Mouse (Mus musculus): ENCODE data around the gene Plppr2. TPM values are rescaled to one million over a fixed set of nuclear protein-coding genes. Genes with fewer than 3 reads are reported as not detected.
A peak's percentile ranks its signal among the peaks of the same experiment; 100 is the strongest.

Gene Plppr2
- polyA plus RNA-seq, 1 experiment from 2014 or later, result 1.2 TPM

GRCm38 (mm10) chr9:21918692-21919384, 18.0 kb upstream of the Plppr2 start:
- no peaks in the 10 kb centered on the region for H3K9me3 ChIP-seq (replicated peaks)
- peaks cover 32% of the 10 kb centered on the region for H3K4me1 ChIP-seq (replicated peaks)
- 0 out of 2 replicates have a peak overlapping the region, but pooled peaks have one; percentile 67 for H3K4me3 ChIP-seq (replicated peaks)
- peak overlapping the region; percentile 51; the same call in 1 of the 2 replicates for H3K27ac ChIP-seq (replicated peaks)
- H3K4me2 ChIP-seq, result peak overlapping the region; percentile 98
- ATAC-seq (ENCODE audit: insufficient read depth), result no peak
- H3K36me3 ChIP-seq (replicated peaks), result no peaks in the 10 kb centered on the region; the same call in 1 of the 2 replicates
- peak overlapping the region; percentile 25; the same call in 1 of the 2 replicates for H3K9ac ChIP-seq
- WGBS (ENCODE audit: insufficient replicate concordance), result 30% methylated on average over 5 of the region's 5 CpGs
- peaks cover 25% of the 10 kb centered on the region for H3K27me3 ChIP-seq

DNA sequence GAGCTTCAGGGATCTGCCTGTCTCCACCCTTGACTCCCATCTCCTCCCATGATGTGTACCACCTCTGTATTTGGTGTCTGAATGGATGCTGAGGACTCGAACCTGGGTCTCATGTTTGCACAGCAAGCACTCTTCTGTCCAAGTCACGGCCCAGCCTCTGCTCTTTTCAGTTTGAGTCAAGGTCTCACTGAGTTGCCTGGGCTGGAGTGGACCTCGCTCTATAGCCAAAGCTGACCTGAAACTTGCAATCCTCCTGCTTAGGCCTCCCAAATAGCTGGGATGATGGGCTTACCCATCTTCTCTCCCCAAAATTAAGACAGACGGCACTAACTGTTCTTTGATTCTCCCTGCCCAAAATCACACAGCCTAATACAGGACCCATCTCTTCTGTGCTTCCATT, 13.8 kb upstream of the Plppr2 start:
- WGBS (ENCODE audit: insufficient replicate concordance), result 69% methylated on average over 4 of the region's 4 CpGs
- Histone ChIP-seq H3K9me3 (replicated peaks) (no peaks in the 10 kb centered on the region), H3K4me1 (replicated peaks) (peaks cover 52% of the 10 kb centered on the region), H3K4me2 (no peak overlapping the region), H3K27ac (replicated peaks) (no peak overlapping the region), H3K27me3 (no peaks in the 10 kb centered on the region), H3K9ac (no peak overlapping the region), H3K4me3 (replicated peaks) (no peak overlapping the region), H3K36me3 (replicated peaks) (peaks cover 6% of the 10 kb centered on the region)
- ATAC-seq (ENCODE audit: insufficient read depth), result no peak

DNA sequence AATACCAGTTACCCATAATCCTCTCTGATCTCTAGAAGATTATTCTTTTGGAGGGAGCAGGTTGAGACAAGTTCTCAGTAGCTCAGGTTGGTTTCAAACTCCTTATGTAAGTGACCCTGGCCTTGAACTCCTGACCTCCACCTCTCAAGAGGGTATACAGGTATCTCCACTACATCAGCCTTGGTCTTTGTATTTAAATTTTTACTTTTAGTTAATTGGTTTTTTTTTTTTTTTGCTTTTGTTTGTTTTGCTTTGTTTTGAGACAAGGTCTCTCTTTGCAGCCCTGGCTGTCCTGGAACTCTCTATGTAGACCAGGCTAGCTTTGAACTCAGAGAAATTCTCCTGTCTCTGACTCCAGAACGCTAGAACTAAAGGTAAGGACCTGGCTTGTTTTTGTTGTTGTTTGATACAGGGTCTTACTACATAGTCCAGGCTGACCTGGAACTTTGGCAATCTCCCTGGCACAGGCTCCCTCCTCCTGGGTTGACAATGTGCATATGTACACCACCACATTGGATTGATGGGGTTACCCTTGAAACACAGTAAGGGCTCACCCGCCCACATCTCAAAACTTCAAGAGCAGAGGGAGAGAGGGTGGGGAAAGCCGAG, 13.2 kb upstream of the Plppr2 start:
- peaks cover 6% of the 10 kb centered on the region for H3K36me3 ChIP-seq (replicated peaks)
- H3K27ac ChIP-seq (replicated peaks), result peak overlapping the region; percentile 73
- no peaks in the 10 kb centered on the region for H3K27me3 ChIP-seq
- H3K4me1 ChIP-seq (replicated peaks), result peaks cover 46% of the 10 kb centered on the region
- no peak overlapping the region for H3K9ac ChIP-seq
- no peaks in the 10 kb centered on the region for H3K9me3 ChIP-seq (replicated peaks)
- H3K4me3 ChIP-seq (replicated peaks), result no peak overlapping the region
- WGBS (ENCODE audit: insufficient replicate concordance), result 23% methylated on average over 3 of the region's 3 CpGs
- peak overlapping the region; percentile 7; the same call in 1 of the 2 replicates for H3K4me2 ChIP-seq
- ATAC-seq (ENCODE audit: insufficient read depth), result no peak

DNA sequence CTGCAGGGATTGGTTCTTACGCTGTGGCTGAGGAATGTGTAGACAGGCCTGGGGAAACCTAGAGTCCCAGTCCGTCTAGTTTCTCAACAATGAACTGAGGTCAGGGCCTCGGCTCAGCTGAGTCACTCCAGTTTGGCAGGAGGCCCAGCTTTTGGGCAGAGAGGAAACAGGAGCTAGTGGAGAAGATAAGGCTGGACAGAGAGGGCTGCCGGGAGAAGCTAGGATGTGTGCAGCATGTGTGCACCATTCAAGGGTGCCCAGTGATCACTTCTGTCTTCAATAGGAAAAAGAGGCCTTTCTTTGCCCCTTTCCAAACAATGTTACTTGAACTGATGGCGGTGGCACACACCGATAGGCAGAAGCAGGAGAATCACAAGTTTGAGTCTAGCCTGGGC, 12.7 kb upstream of the Plppr2 start:
- Histone ChIP-seq H3K9ac (no peak overlapping the region), H3K27me3 (no peaks in the 10 kb centered on the region), H3K4me1 (replicated peaks) (peaks cover 42% of the 10 kb centered on the region), H3K27ac (replicated peaks) (peak overlapping the region; percentile 73), H3K9me3 (replicated peaks) (no peaks in the 10 kb centered on the region), H3K36me3 (replicated peaks) (peaks cover 6% of the 10 kb centered on the region), H3K4me3 (replicated peaks) (no peak overlapping the region), H3K4me2 (peak overlapping the region; percentile 7; the same call in 1 of the 2 replicates)
- ATAC-seq (ENCODE audit: insufficient read depth), result peak; percentile 68
- 27% methylated on average over 6 of the region's 6 CpGs for WGBS (ENCODE audit: insufficient replicate concordance)

- Histone ChIP-seq H3K4me3 (replicated peaks) (no peak overlapping the region), H3K36me3 (replicated peaks) (peaks cover 6% of the 10 kb centered on the region), H3K27me3 (no peaks in the 10 kb centered on the region), H3K4me2 (no peak overlapping the region; the same call in 1 of the 2 replicates), H3K4me1 (replicated peaks) (peaks cover 42% of the 10 kb centered on the region), H3K9ac (no peak overlapping the region), H3K9me3 (replicated peaks) (no peaks in the 10 kb centered on the region), H3K27ac (replicated peaks) (no peak overlapping the region)
- ATAC-seq (ENCODE audit: insufficient read depth), result no peak
- WGBS (ENCODE audit: insufficient replicate concordance), result 70% methylated on average over 3 of the region's 3 CpGs
Observed at GRCm38 (mm10) chr9:21925034-21925433, 11.8 kb upstream of the Plppr2 start.

- Histone ChIP-seq H3K4me2 (peak overlapping the region; percentile 60; the same call in 1 of the 2 replicates), H3K9me3 (replicated peaks) (no peaks in the 10 kb centered on the region), H3K9ac (no peak overlapping the region), H3K4me1 (replicated peaks) (peaks cover 42% of the 10 kb centered on the region), H3K27ac (replicated peaks) (peak overlapping the region; percentile 31; the same call in 1 of the 2 replicates), H3K4me3 (replicated peaks) (0 out of 2 replicates have a peak overlapping the region, but pooled peaks have one; percentile 48), H3K36me3 (replicated peaks) (peaks cover 6% of the 10 kb centered on the region), H3K27me3 (no peaks in the 10 kb centered on the region)
- 71% methylated on average over 1 of the region's 1 CpGs for WGBS (ENCODE audit: insufficient replicate concordance)
- no peak for ATAC-seq (ENCODE audit: insufficient read depth)
Observed at GRCm38 (mm10) chr9:21925506-21925905, 11.3 kb upstream of the Plppr2 start.

- H3K4me3 ChIP-seq (replicated peaks), result peak overlapping the region; percentile 48
- H3K36me3 ChIP-seq (replicated peaks), result peaks cover 6% of the 10 kb centered on the region
- 52% methylated on average over 6 of the region's 6 CpGs for WGBS (ENCODE audit: insufficient replicate concordance)
- no peaks in the 10 kb centered on the region for H3K27me3 ChIP-seq
- H3K9ac ChIP-seq, result 0 out of 2 replicates have a peak overlapping the region, but pooled peaks have one; percentile 12
- peak overlapping the region; percentile 31 for H3K27ac ChIP-seq (replicated peaks)
- no peaks in the 10 kb centered on the region for H3K9me3 ChIP-seq (replicated peaks)
- peaks cover 42% of the 10 kb centered on the region for H3K4me1 ChIP-seq (replicated peaks)
- ATAC-seq (ENCODE audit: insufficient read depth), result no peak
- peak overlapping the region; percentile 60 for H3K4me2 ChIP-seq
Observed at GRCm38 (mm10) chr9:21926155-21926554, 10.7 kb upstream of the Plppr2 start.

DNA sequence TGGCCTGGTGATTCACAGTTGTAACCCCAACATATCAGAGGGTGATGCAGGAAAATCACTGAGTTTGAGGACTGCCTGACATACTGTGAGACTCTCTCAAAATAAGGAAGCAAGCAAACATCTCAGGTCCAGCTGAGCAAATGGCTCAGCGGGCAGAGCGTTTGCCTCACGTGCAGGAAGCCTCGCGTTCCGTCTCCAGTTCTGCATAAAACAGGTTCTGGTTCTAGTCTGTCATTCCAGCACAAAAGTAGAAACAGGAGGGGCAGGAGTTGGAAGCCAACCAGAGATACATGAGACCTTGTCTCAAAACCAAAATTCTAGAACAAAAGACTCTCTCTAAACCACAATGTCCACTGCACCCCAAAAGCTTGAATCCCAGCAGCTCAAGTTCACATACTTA, 10.0 kb upstream of the Plppr2 start:
- H3K9me3 ChIP-seq (replicated peaks), result no peaks in the 10 kb centered on the region
- peak overlapping the region; percentile 48 for H3K4me3 ChIP-seq (replicated peaks)
- H3K36me3 ChIP-seq (replicated peaks), result peaks cover 6% of the 10 kb centered on the region
- H3K4me1 ChIP-seq (replicated peaks), result peaks cover 43% of the 10 kb centered on the region
- H3K4me2 ChIP-seq, result peak overlapping the region; percentile 60
- no peak for ATAC-seq (ENCODE audit: insufficient read depth)
- 4% methylated on average over 6 of the region's 6 CpGs for WGBS (ENCODE audit: insufficient replicate concordance)
- no peaks in the 10 kb centered on the region for H3K27me3 ChIP-seq
- H3K27ac ChIP-seq (replicated peaks), result peak overlapping the region; percentile 31
- H3K9ac ChIP-seq, result peak overlapping the region; percentile 4; the same call in 1 of the 2 replicates

DNA sequence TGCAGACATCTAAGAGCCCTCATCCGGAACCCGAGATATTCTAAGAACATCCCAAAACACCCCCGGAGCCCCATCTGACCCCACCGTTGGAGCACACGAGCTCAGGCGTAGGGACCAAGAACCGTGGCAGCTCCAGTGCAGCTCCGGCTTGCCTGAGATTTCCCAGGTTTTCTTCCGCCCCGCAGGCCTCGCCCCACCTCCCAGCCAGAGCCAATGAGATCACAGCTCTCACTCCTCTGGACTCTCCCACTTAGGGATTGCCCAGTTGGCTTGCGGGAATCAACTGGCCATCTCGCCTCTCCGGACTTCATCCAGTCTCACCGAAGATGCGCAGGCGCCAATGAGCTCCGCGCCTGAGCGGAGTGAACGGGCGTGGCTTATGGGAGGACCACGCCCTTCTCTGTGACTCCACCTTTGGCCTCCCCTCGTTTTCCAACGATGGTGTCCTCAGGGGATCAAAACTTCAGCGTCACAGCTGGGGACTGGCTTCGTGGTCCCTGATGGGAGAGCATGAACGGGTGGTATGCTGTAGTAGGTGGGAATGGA, 9.6 kb upstream of the Plppr2 start, which contains the start of the genes Ccdc159 and Tmem205:
Gene Ccdc159, plus strand, starts transcription at position 264 of the 546 bp plus-strand sequence.
Gene Tmem205, minus strand, starts transcription at position 349 of the 546 bp plus-strand sequence.
- H3K4me1 ChIP-seq (replicated peaks), result peaks cover 46% of the 10 kb centered on the region
- no peaks in the 10 kb centered on the region; the same call in 1 of the 2 replicates for H3K27me3 ChIP-seq
- WGBS (ENCODE audit: insufficient replicate concordance), result under 1% methylated on average over 28 of the region's 28 CpGs
- H3K4me2 ChIP-seq, result peak within 1 kb of the TSS; percentile 60
- peak within 1 kb of the TSS; percentile 12; the same call in 1 of the 2 replicates for H3K9ac ChIP-seq
- peak within 1 kb of the TSS; percentile 31 for H3K27ac ChIP-seq (replicated peaks)
- peaks cover 6% of the 10 kb centered on the region; the same call in 1 of the 2 replicates for H3K36me3 ChIP-seq (replicated peaks)
- ATAC-seq (ENCODE audit: insufficient read depth), result peak; percentile 80
- H3K9me3 ChIP-seq (replicated peaks), result no peaks in the 10 kb centered on the region
- peak within 1 kb of the TSS; percentile 48 for H3K4me3 ChIP-seq (replicated peaks)

GRCm38 (mm10) chr9:21929208-21929607, 7.6 kb upstream of the Plppr2 start:
- ATAC-seq (ENCODE audit: insufficient read depth), result no peak
- H3K9me3 ChIP-seq (replicated peaks), result no peaks in the 10 kb centered on the region
- H3K27me3 ChIP-seq, result peaks cover 10% of the 10 kb centered on the region
- H3K27ac ChIP-seq (replicated peaks), result no peak overlapping the region
- 61% methylated on average over 3 of the region's 3 CpGs for WGBS (ENCODE audit: insufficient replicate concordance)
- no peak overlapping the region for H3K4me2 ChIP-seq
- no peak overlapping the region for H3K4me3 ChIP-seq (replicated peaks)
- H3K36me3 ChIP-seq (replicated peaks), result peaks cover 6% of the 10 kb centered on the region; the same call in 1 of the 2 replicates
- H3K4me1 ChIP-seq (replicated peaks), result peaks cover 36% of the 10 kb centered on the region
- H3K9ac ChIP-seq, result no peak overlapping the region

DNA sequence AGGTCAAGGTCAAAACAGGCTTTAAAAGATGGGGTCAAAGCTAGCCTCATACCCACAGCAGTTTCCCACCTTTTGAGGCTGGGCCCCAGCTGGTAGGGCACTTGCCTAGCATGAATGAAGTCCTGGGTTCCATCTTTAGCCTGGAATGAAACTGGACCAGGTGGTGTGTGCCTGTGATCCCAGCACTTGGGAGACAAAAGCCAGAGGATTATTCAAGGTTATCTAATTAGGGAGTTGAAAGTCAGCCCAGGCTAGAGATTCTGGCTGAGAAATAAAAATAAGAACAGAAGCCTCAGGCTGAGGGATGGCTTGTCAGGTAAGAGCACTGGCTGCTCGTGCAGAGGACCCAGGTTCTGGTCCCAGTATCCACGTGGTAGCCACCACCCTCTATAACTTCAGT, 4.8 kb upstream of the Plppr2 start:
- H3K27ac ChIP-seq (replicated peaks), result no peak overlapping the region
- no peak overlapping the region for H3K4me3 ChIP-seq (replicated peaks)
- no peak for ATAC-seq (ENCODE audit: insufficient read depth)
- no peaks in the 10 kb centered on the region for H3K36me3 ChIP-seq (replicated peaks)
- peaks cover 19% of the 10 kb centered on the region for H3K4me1 ChIP-seq (replicated peaks)
- 38% methylated on average over 2 of the region's 2 CpGs for WGBS (ENCODE audit: insufficient replicate concordance)
- H3K4me2 ChIP-seq, result no peak overlapping the region
- H3K27me3 ChIP-seq, result peaks cover 22% of the 10 kb centered on the region
- no peaks in the 10 kb centered on the region for H3K9me3 ChIP-seq (replicated peaks)
- no peak overlapping the region for H3K9ac ChIP-seq

Measured in liver, embryonic 15.5 days (tissue).